Mouse (Mus musculus): ENCODE results near the gene Pgs1. TPM values are rescaled to one million over a fixed set of nuclear protein-coding genes. Genes with fewer than 3 reads are reported as not detected.

The Pgs1 gene
- polyA plus RNA-seq, 1 experiment from 2014 or later, result 37.5 TPM

DNA sequence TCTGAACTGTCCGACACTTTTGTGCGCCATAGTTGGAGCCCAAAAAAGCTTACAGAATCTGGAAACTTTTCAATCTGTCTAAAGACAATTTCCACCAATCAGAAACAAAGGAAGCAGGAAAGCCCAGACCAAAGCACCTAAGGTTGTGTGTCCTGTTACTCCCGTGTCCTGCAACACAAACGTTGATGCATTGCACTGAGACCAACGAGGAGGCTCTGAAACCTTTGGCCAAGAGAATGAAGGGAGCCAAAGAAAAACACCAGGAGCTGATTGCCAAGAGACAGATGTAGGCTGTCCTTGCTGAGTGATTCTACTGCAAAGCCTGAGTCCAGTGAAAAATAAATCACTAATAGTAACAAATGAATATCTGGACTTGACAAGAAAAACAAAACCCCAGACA, 12.5 kb upstream of the Pgs1 start:
- H3K4me3 ChIP-seq (ENCODE audit: low read length), result no peak overlapping the region
- no peak overlapping the region for H3K27ac ChIP-seq (ENCODE audit: low read length)
- H3K36me3 ChIP-seq (ENCODE audit: insufficient read depth, low read length), result no peaks in the 10 kb centered on the region
- H3K9me3 ChIP-seq (ENCODE audit: low read length), result no peaks in the 10 kb centered on the region
- H3K9ac ChIP-seq (replicated peaks; ENCODE audit: low read length), result no peak overlapping the region
- no peak for ATAC-seq (ENCODE audit: low FRiP score, low TSS enrichment)
- no peak overlapping the region for H3K4me2 ChIP-seq (replicated peaks; ENCODE audit: low read depth, low read length)
- H3K4me1 ChIP-seq (ENCODE audit: insufficient read depth, low read length), result peaks cover 46% of the 10 kb centered on the region
- WGBS, result 38% methylated on average over 5 of the region's 5 CpGs
- no peaks in the 10 kb centered on the region for H3K27me3 ChIP-seq (ENCODE audit: insufficient read depth, low read length)

DNA sequence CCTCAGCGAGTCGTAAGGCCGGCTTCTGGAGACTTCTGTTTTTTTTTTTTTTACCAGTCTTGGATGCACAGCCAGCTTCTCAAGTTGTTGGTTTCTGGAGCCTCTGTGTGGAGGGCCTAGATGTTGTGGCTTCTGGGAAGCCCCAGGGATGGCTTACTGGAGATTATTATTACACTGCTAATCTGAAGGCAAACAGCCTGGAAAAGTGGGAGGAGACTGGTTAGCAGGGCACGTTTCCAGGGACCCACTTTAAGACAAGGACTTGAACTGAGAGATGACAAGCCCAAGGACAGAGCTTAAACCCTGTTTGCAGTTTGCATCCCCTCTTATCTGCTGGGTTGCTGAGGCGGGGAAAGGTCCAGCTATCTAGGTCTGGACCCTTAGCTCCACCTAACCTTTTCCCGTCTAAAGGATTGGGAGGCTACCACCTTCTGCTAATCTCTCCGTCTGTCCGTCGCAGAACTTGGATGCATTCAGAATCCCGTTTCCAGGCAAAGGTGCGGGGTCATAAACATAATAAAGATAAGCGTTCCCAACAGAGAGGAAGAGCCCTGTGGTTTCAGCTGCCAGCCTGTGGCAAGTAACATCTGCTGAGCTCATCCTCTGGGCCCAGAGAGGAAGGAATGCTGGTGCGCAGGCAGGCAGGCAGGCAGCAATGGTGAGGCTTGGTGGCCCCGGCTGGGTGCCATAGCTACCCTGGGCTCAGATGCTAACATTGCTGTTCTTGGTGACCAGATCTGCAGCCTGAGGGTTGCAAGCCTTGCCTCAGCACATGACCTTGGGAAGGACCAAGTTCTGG, 11.6 kb upstream of the Pgs1 start:
- WGBS, result 52% methylated on average over 14 of the region's 14 CpGs
- no peaks in the 10 kb centered on the region for H3K27me3 ChIP-seq (ENCODE audit: insufficient read depth, low read length)
- H3K9ac ChIP-seq (replicated peaks; ENCODE audit: low read length), result no peak overlapping the region
- H3K9me3 ChIP-seq (ENCODE audit: low read length), result no peaks in the 10 kb centered on the region
- no peak overlapping the region for H3K4me3 ChIP-seq (ENCODE audit: low read length)
- ATAC-seq (ENCODE audit: low FRiP score, low TSS enrichment), result no peak
- peaks cover 44% of the 10 kb centered on the region for H3K4me1 ChIP-seq (ENCODE audit: insufficient read depth, low read length)
- H3K36me3 ChIP-seq (ENCODE audit: insufficient read depth, low read length), result no peaks in the 10 kb centered on the region
- H3K4me2 ChIP-seq (replicated peaks; ENCODE audit: low read depth, low read length), result no peak overlapping the region
- peak overlapping the region; percentile 88; the same call in 1 of the 2 replicates for H3K27ac ChIP-seq (ENCODE audit: low read length)

DNA sequence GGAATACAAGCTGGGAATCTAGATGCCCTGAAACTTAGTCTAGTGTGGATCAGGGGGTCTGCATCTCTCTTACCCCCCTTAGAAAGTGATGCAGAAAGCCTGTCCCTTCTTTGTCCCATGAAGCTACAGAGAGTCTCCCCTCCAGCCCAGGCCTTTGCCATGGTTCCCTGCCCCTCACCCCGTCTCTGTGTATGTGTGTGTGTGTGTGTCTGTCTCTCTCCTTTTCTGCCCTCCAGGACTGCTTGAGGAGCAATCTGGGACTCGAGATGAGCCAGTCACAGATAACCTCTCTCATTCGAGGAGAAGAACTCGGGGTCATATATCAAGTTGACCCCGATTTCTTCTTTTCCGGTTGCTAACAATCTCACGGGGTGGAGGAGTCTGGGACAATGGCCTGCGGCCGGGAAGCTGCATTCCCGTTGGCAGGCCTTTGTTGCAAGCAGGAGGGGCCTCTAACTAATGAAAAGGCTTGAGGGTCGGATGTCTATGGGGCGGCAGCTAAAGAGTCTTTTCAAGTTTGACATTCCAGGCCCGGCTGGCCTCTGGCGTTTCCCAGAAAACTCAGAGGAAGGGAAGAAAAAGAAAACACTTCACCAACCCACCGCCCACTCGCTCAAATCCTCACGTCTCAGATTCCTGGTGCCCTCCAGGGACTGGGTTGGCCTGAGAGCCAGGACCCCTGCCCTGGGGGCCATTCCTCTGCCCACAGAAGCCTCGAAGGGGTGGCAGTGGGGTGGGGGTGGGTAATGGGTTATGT, 10.7 kb upstream of the Pgs1 start:
- no peak overlapping the region for H3K4me2 ChIP-seq (replicated peaks; ENCODE audit: low read depth, low read length)
- no peaks in the 10 kb centered on the region for H3K9me3 ChIP-seq (ENCODE audit: low read length)
- ATAC-seq (ENCODE audit: low FRiP score, low TSS enrichment), result peak; percentile 40; the same call in 1 of the 2 replicates
- H3K4me3 ChIP-seq (ENCODE audit: low read length), result no peak overlapping the region
- WGBS, result 7% methylated on average over 18 of the region's 18 CpGs
- H3K27me3 ChIP-seq (ENCODE audit: insufficient read depth, low read length), result no peaks in the 10 kb centered on the region
- H3K27ac ChIP-seq (ENCODE audit: low read length), result peak overlapping the region; percentile 88
- H3K36me3 ChIP-seq (ENCODE audit: insufficient read depth, low read length), result no peaks in the 10 kb centered on the region
- H3K4me1 ChIP-seq (ENCODE audit: insufficient read depth, low read length), result peaks cover 37% of the 10 kb centered on the region
- H3K9ac ChIP-seq (replicated peaks; ENCODE audit: low read length), result peak overlapping the region; percentile 61

DNA sequence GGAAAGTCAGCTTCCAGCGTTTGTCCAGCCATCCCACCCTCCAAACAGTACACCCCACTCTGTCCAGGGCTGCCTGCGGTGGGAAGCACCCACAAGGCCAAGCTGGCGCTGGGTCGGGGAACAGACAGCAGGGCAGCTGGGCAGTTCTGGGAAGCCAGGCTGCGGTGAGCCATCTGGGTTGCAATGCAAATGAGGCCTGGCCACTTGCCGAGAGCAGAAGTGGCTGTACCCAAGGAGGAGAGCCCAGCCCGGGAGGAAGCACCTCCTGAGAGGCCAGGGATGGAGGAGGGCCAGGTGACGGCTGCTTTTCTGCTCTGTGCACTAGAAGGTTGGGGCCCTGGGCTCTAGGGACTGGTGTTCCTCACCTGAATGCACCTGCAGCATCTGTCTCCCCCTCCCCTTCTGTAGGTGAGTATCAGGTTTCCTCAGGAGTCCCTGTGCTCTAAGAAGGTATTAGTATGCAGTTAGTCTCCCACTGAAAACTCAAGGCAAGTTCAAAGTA, 10.0 kb upstream of the Pgs1 start:
- H3K4me2 ChIP-seq (replicated peaks; ENCODE audit: low read depth, low read length), result no peak overlapping the region
- H3K9me3 ChIP-seq (ENCODE audit: low read length), result no peaks in the 10 kb centered on the region
- WGBS, result 11% methylated on average over 8 of the region's 8 CpGs
- H3K9ac ChIP-seq (replicated peaks; ENCODE audit: low read length), result peak overlapping the region; percentile 61
- no peaks in the 10 kb centered on the region for H3K27me3 ChIP-seq (ENCODE audit: insufficient read depth, low read length)
- no peaks in the 10 kb centered on the region for H3K36me3 ChIP-seq (ENCODE audit: insufficient read depth, low read length)
- peak; percentile 73 for ATAC-seq (ENCODE audit: low FRiP score, low TSS enrichment)
- no peak overlapping the region for H3K4me3 ChIP-seq (ENCODE audit: low read length)
- H3K4me1 ChIP-seq (ENCODE audit: insufficient read depth, low read length), result peaks cover 30% of the 10 kb centered on the region
- peak overlapping the region; percentile 88 for H3K27ac ChIP-seq (ENCODE audit: low read length)

DNA sequence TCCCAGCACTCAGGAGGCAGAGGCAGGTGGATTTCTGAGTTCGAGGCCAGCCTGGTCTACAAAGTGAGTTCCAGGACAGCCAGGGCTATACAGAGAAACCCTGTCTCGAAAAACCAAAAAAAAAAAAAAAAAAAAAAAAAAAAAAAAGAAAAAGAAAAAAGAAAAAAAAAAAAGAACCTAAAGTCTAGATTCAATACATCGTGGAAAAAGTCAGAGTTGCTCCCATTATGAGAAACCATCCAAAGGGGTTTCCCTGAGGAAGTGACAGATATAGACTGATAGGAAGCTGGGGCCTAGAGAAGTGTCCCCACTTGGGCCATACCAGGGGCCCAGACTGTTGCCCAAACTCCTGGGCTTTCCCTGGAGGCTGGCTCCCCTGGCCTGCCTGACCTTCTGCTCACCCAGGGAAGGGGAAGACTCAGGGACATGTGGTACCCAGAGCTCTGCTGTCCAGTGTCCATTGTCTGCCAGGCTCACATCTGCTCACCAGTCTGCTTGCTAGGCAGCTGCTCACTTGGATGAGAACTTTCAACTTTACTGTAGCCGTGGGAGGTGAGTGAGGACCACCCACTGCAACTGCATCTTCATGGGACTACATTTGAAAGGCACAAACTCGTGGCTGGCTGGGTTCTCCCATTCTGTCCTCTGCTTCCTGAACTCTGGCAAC, 8.3 kb upstream of the Pgs1 start:
- no peak overlapping the region for H3K4me2 ChIP-seq (replicated peaks; ENCODE audit: low read depth, low read length)
- no peak overlapping the region for H3K4me3 ChIP-seq (ENCODE audit: low read length)

DNA sequence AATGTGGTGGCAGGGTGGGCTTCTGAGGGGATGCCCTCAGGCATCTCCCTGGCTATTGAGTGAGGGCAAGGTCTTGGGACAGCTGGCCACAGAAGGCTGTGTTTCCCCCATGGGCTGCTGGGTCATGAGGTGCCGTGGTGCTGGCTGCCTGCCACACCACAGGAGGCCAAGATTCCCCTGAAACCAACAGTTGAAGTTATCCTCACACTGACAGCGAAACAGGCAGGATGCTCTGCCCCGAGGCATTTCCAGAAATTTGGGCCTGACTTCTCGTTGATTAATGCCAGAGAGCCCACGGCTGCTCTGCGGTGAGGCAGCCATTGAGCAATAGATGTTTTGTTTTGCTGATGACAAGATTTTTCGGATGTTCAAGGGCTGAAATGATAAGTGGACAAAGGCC, 6.7 kb upstream of the Pgs1 start:
- Histone ChIP-seq H3K36me3 (ENCODE audit: insufficient read depth, low read length) (no peaks in the 10 kb centered on the region), H3K27me3 (ENCODE audit: insufficient read depth, low read length) (no peaks in the 10 kb centered on the region), H3K4me1 (ENCODE audit: insufficient read depth, low read length) (peaks cover 24% of the 10 kb centered on the region), H3K9me3 (ENCODE audit: low read length) (no peaks in the 10 kb centered on the region), H3K4me2 (replicated peaks; ENCODE audit: low read depth, low read length) (no peak overlapping the region), H3K27ac (ENCODE audit: low read length) (no peak overlapping the region), H3K9ac (replicated peaks; ENCODE audit: low read length) (no peak overlapping the region), H3K4me3 (ENCODE audit: low read length) (no peak overlapping the region)
- whole genome bisulfite sequencing, result 72% methylated on average over 7 of the region's 7 CpGs
- ATAC-seq (ENCODE audit: low FRiP score, low TSS enrichment), result no peak

More for the DNA sequence above, 8.3 kb upstream of the Pgs1 start:
- no peak for ATAC-seq (ENCODE audit: low FRiP score, low TSS enrichment)
- 58% methylated on average over 4 of the region's 5 CpGs for WGBS
- Histone ChIP-seq H3K4me1 (ENCODE audit: insufficient read depth, low read length) (peaks cover 30% of the 10 kb centered on the region), H3K9me3 (ENCODE audit: low read length) (no peaks in the 10 kb centered on the region), H3K36me3 (ENCODE audit: insufficient read depth, low read length) (no peaks in the 10 kb centered on the region), H3K27ac (ENCODE audit: low read length) (no peak overlapping the region), H3K27me3 (ENCODE audit: insufficient read depth, low read length) (no peaks in the 10 kb centered on the region), H3K9ac (replicated peaks; ENCODE audit: low read length) (no peak overlapping the region)

DNA sequence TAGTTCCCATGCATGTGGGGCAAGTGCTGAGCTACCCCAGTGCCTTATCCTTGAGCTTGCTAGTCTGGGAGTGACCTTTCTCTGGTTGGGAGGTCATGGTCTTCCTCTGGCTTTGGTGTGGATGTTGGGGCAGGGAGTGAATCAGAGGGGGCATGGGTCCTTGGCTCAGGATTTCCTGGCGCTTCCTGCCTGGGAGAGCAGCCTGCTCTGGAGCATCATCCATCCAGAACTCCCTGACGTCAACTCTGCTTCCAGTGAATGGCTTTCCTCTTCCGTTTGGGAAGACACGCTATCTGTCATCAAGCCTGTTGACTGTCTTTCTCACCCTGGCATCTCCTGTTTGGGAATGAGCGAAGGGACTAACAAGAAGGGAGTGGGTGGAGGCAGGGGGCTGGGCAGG, 3.7 kb upstream of the Pgs1 start:
- ATAC-seq (ENCODE audit: low FRiP score, low TSS enrichment), result no peak
- H3K36me3 ChIP-seq (ENCODE audit: insufficient read depth, low read length), result no peaks in the 10 kb centered on the region
- no peak overlapping the region for H3K4me3 ChIP-seq (ENCODE audit: low read length)
- 61% methylated on average over 5 of the region's 5 CpGs for WGBS
- H3K27ac ChIP-seq (ENCODE audit: low read length), result 0 out of 2 replicates have a peak overlapping the region, but pooled peaks have one; percentile 16
- no peak overlapping the region for H3K9ac ChIP-seq (replicated peaks; ENCODE audit: low read length)
- H3K27me3 ChIP-seq (ENCODE audit: insufficient read depth, low read length), result no peaks in the 10 kb centered on the region
- H3K4me1 ChIP-seq (ENCODE audit: insufficient read depth, low read length), result peaks cover 7% of the 10 kb centered on the region
- H3K4me2 ChIP-seq (replicated peaks; ENCODE audit: low read depth, low read length), result no peak overlapping the region
- no peaks in the 10 kb centered on the region for H3K9me3 ChIP-seq (ENCODE audit: low read length)

DNA sequence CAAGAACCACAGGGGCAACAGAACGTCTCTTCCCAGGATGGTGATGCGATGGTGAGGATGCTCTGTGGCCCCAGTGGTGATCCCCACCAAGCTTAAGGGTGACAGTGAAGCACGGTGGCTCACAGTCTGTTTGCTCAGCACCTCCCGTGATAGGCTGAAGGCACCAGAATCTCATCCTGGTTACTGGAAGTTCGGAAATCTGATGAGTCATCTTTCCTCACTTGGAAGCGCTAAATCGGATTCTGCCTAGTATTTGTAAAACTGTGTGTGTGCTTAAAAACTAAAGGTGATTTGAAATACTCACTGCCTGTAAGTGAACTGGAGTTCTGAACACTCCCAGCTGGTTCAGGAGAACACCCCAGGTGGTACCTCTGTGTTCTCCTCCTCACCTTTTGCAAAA, 2.3 kb upstream of the Pgs1 start:
- H3K9me3 ChIP-seq (ENCODE audit: low read length), result no peaks in the 10 kb centered on the region
- no peak for ATAC-seq (ENCODE audit: low FRiP score, low TSS enrichment)
- no peak overlapping the region for H3K4me3 ChIP-seq (ENCODE audit: low read length)
- no peaks in the 10 kb centered on the region for H3K36me3 ChIP-seq (ENCODE audit: insufficient read depth, low read length)
- H3K4me1 ChIP-seq (ENCODE audit: insufficient read depth, low read length), result peaks cover 18% of the 10 kb centered on the region
- H3K27ac ChIP-seq (ENCODE audit: low read length), result no peak overlapping the region
- H3K27me3 ChIP-seq (ENCODE audit: insufficient read depth, low read length), result no peaks in the 10 kb centered on the region
- no peak overlapping the region for H3K9ac ChIP-seq (replicated peaks; ENCODE audit: low read length)
- 68% methylated on average over 7 of the region's 7 CpGs for WGBS
- H3K4me2 ChIP-seq (replicated peaks; ENCODE audit: low read depth, low read length), result no peak overlapping the region

DNA sequence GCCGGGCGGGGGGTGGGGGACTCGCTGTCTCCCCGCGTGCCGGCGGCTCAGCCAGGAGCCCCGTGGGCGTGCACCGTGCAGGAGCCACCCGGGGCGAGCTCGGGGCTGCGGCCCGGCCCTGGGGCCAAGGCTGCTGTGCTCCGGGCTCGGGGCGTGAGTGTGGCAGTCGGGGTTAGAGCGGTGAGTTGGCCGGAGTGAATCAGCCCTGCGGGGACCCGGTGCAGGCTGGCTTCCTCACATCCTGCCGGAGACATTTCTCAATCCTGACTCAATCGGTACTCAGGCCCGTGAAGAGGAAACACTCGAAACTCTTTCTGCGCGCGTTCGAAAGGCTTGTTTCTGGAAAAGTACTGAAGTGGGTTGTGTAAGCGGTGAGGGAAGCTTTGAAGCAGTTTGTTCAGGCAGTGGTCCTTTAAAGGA, 950 bp downstream of the Pgs1 start:
- Histone ChIP-seq H3K4me1 (ENCODE audit: insufficient read depth, low read length) (peaks cover 34% of the 10 kb centered on the region), H3K27ac (ENCODE audit: low read length) (peak overlapping the region; percentile 35; the same call in 1 of the 2 replicates), H3K27me3 (ENCODE audit: insufficient read depth, low read length) (no peaks in the 10 kb centered on the region), H3K9ac (replicated peaks; ENCODE audit: low read length) (peak overlapping the region; percentile 92), H3K4me3 (ENCODE audit: low read length) (peak overlapping the region; percentile 98), H3K4me2 (replicated peaks; ENCODE audit: low read depth, low read length) (peak overlapping the region; percentile 89), H3K9me3 (ENCODE audit: low read length) (no peaks in the 10 kb centered on the region), H3K36me3 (ENCODE audit: insufficient read depth, low read length) (no peaks in the 10 kb centered on the region)
- under 1% methylated on average over 28 of the region's 32 CpGs for WGBS
- peak; percentile 70 for ATAC-seq (ENCODE audit: low FRiP score, low TSS enrichment)
